Mouse (Mus musculus): ENCODE data around the gene Nova2.

Nova2 gene

DNA sequence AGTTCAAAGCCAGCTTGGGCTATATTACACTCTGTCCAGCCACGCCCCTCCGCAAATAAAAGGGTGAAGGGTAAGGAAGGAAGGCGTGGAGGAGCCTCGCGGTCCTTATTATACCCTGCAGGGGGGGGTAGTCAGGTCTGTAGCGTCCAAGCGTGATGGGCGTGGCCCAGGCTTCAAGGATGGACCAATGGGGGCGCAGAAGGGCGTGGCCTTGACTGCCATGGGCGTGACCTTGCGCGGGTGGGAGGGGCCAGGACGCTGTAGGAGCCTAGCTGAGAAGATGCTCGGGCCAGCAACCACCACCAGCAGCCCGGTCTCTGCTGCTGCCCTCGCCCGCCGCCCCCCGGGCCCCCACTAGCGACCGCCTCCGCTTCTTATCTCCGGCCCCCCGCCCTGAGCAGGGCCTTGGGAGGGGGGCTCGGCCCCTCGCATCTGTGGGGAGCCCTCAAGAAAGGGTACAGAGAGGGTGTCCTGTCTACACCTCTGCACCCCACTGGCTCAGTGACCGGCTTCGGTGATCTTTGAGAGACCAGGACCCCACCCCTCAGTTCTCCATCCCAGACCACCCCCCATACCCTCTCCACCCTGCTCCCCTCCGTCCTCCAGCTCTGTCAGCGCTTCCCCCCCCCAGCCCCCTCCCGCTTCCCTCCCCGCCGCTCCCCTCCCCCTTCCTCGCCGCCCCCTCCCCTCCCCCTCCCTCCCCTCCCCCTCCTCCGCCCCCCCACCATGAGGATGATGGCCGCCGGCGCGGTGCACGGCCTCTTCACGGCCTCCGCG is at the start of gene Nova2:
TSS of gene Nova2 (plus strand) at position 727 of the 777 bp plus-strand sequence.
- DNase-seq = peak; percentile 40

DNA sequence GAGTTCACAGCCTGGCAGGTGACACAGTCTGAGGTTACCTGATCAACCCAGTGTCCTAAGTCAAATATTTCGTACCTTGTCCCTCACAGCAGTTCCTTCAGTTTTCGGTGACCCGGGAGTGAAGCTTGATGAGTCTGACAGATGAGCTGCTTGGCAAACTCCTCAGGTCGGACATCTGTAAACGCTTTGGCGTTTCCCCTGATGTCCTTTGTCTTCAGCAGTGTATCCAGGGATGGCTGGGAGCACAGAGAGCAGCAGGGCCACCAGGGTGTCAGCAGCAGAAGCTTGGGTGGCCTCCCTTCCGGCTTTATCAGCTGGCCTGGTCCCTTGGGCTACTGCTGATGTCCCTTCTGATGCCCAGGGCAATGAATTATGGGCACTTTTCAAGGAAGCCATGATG is 47.0 kb upstream of the Nova2 start:
- DNase-seq = no peak

DNA sequence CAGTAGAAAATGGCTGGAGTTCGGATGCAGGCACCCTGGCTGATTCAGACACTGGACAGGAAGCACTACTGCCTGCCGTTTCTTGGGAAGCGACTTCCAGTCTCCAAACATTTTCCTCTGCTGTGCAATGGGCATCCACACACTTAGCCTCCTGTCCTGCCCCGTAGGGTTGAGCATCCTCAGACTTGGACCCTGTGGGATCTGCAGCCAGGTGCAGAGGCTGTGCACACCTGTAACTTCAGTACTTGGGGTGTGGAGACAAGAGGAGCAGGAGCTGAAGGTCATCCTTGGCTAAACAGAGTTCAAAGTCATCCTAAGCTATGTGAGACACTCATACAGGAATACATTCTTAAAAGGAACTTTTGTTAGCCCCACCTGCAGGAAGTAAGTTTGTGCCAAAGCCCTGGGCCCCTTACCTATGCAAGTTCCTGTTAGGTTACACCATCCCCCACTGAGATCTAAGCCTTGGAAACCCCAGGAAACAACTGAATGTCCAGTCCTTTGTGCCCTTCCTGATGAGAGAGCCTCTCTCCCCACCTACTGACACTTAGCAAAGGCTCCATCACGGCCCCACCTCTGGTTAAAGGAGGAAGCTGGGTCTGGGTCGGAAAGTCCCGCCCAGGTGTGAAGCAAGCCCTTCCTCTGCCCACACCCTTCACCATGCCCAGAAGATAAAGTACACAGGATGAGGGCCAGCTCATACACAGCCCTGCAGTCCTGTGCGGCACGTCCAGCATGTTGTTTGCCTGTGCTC is 41.5 kb upstream of the Nova2 start:
- DNase-seq = no peak

DNA sequence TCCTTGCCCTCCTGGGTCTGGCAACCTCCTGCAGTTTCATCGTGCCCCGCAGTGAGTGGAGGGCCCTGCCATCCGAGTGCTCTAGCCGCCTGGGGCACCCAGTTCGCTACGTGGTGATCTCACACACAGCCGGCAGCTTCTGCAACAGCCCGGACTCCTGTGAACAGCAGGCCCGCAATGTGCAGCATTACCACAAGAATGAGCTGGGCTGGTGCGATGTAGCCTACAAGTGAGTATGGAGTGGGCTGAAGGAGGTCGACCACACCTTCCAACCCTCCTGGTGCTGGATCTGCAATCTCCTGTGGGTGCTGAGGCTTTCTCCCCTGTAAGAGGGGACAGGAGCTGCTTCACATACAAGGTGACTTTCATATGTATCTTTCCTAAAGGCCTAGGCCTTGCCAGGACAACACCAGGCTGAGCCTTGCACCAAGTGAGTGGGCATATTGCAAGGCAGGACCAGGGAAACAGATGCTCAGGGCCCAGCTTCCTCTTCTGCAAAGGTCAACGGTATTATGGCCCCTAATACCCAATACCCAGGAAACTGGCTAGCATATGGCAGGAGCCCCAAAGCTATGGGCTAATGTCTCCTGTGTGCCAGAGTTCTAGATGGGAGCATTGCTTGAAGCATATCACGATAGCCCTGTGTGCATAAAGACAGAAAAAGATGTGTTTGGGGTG is 40.8 kb upstream of the Nova2 start:
- no peak for DNase-seq

DNA sequence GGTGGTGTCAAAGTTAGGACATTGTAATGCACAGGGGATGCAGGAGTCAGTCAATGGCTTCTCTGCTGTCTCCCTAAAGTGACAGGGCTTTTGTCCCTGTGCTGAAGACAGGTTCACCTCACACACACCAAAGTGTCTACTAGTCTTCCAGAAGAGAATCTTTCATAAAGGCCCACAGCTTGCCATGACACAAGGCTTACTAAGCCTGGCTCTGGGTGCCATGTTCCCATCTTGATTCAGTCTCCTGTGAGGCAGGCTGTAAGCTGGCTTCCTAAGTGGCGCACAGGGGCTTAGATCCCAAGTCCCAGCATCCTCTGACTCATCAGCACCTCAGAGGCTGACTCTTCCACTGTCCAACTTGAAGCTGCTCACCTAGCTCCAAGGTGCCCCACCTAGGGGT is 38.7 kb upstream of the Nova2 start:
- DNase-seq = no peak

DNA sequence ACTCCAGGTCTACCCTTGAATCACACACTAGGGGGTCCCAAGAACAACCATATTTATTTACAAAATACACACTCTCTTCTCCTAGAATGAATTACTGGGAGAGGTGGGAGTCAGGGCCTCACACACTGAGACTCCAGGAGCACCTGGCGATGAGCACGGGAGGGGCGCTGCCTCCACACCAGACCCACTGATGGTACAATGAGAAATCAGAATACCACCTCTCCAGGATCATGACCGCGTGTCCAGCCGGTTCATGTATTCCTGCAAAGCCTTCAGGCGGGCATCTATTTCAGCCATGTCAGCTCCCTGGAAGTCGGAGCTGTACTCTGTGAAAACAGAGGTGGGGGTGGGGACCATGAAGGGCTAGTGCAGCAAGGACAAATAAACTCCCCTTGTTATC is 34.8 kb upstream of the Nova2 start:
- DNase-seq = no peak

DNA sequence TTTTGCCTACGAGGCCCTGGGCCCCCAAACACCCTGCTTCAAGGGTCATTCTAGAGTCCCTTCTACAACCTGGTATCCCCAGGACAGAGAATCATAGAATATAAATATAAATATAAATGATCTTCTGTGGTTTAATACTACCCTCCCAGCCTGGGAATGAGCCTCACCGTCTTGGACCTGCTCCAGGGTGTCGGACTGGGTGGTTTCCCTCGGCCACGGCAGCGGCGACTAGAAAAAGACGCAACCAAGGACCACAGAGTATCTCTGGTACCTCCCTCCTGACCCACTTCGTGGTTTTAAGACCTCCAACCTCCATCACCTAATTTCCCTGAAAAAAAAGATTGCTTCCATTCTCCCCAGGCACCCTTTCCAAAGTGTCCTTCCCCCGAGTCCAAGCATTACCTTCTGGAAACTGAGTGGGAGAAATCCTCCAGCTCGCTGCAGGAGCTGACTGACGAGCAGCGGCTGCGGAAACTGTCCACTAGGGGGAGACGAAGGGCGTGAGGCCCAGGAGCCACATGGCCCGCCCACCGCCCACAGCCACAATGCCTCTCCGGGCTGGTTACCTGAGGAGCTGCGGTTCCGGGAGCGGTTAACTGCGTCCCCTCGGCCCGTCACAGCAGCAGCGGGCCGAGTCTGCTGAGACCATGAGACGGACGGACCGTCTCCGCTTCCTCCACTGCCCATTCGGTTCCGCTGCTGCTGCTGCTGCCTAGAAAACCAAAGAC is 33.7 kb upstream of the Nova2 start:
- peak; percentile 85 for DNase-seq

DNA sequence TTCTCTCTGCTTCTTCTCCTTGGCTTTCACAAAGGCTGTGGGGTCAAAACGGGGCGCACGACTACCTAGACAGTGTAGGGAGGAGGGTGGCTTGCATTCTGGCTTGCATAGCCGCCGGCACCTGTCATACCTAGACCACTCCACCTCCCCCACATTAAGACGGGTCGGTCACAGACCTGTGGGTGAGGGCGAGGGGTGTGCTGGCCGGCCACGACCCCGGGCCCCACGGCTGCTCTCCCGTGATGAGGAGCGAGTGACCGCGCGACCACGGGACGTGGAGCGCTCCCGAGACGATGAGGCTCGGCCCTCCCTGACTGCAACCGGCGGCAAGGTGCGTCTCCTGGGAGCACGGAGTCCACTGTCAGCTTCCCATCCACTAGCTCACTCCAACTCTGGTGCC is 32.7 kb upstream of the Nova2 start:
- DNase-seq = no peak

DNA sequence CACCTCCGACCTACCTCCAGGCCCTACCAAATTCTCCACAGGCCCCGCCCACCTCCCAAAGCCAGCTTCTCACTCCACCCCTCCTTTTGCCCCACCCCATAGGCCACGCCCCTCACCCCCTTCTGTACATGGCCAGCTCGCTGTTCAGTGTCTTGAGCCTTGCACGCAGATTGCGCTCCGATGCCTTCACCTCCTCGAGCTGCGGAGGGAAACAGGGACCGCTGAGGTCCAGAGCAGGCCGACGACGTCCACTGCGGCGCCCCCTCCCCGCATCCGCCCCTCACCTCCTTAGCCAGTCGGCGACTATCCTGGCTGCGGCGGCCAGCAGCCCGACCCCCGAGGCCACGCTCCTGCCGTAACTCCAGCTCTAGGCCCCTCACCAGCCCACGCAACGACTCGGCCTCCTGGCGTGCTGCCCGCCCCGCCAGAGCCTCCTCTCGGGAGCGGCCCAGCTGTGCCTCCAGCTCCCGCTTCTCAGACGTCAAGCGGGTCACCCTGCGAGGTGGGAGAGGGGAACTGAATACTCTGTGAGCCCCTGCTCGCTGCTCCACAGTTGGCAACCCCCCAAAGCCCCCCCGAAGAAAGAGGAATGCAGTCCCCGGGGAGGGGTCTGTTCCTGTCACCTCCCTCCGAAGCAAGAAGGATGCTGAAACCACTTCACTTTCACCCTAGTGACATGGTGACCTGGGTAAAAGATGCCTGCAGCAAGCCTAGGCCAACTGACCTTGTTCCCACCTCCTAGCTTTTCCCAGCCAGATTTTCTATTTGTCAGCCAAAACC is 31.8 kb upstream of the Nova2 start:
- DNase-seq = peak; percentile 31

DNA sequence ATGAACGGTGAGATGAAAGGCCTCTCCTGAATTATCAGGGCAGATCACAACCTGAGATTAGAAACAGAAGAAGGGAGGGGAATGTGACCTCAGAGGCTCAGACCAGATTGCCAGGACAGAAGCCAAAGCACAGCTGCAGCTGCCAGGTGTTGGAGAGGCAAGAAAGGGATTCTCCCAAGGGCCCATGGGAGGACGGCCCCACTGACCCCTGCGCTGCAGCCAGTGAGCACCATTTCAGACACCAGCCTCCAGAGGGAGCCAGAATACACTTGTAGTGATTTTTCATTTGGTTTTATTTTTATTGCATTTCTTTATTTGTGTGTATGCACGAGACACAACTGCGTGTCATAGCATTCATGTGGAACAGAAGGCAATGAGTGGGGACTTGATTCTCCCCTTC is 29.2 kb upstream of the Nova2 start:
- DNase-seq = no peak

DNA sequence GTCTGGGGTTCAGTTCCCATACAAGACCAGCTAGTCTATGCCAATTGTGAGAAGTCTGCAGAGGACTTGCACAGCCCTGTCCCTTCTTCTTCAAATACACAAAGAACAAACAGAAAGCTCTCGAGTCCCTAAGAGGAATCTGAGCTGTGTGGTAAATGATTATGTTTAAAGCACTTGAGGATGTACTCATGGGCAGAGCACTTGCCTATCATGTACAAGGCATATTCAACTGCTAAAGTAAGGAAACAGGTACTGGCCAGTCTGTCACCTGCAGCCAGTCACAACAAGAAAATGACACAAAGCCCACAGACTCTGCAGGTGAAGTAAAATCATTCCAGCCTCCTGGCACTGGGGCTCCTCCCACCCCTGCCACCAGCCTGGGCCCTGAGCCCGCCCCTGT is 25.2 kb upstream of the Nova2 start:
- no peak for DNase-seq

DNA sequence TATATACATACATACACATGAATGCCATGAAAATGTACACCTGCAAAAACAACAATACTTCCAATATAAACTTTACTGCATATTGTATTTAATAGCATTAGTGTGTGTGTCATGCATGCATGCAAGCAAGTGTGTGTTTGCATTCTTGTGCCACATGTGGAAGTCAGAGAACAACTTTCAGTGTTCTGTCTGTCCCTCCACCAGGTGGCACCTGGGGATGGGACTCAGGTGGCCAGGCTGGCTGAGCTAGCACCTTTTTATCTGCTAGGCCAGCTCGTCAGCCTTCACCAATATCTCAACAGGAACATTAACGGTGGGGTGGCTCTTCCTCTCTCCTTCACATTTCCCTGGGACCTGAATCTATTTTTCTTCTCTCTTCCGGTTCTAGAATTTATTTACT is 23.2 kb upstream of the Nova2 start:
- DNase-seq = no peak

DNA sequence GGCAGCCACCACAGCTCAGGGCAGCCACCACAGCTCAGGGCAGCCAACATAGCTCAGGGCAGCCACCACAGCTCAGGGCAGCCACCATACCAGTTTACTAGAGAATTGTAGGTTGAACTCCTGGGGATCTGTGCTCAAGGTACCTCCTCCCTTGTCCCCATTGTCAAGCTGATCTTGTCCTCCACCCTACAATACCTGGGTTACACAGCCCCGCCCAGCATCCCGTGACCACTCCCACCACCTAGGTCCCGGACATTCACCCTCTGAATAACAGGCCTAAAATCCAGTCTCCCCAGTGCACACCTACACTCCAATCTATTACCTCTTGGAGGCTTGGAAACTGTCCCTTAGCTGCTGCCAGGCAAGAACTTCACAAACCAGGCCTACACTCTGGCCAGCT is 20.7 kb upstream of the Nova2 start:
- DNase-seq = no peak

DNA sequence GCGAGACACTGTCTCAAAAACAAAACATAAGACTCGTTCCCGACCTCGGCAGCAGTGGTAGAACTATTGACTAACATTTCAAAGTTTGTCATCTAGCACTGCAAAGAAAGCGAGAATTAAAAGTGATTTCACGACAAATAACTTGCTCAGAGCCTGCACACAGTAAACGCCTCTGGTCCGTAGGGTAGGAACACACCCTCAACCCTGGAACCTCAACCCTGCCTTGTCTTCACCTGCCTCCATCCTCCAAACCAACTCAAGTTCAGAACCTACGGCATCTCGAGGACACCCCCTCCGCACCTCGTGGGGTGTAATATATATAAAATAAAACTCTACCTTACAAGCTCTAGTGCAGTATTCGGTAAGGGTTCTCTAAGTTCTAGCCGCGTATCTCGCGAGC is 15.9 kb upstream of the Nova2 start:
- DNase-seq = no peak

DNA sequence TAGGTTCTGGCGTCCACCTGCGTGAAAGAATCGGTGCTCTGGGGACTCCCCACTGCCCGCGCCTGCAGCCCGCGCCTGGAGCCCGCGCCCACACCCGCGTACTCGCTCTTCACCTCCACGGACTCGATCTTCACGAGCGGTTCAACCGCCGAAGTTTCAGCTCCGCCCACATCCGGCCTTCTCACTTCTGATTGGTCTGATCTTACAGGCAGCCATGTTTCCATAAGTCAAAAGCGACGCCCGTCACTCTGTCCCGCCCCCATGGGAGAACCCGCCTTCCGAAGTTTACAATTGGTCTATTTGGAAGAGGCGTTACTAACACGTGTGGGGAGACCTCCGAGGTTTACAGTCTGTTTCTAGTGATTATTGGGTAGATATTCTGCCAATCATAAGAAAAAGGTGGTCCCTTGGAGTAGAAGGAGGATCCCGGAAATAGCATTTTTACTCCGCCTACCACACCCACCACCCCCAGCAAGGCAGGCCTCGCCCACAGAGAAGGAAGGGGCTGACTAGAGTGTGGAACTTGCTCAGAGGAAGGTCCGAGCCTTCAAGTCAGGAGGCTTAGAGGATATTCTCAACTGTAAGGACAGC is 15.4 kb upstream of the Nova2 start, which contains the start of gene Ccdc61:
TSS of gene Ccdc61 (minus strand) at position 175 of the 591 bp plus-strand sequence.
- DNase-seq = peak; percentile 98

DNA sequence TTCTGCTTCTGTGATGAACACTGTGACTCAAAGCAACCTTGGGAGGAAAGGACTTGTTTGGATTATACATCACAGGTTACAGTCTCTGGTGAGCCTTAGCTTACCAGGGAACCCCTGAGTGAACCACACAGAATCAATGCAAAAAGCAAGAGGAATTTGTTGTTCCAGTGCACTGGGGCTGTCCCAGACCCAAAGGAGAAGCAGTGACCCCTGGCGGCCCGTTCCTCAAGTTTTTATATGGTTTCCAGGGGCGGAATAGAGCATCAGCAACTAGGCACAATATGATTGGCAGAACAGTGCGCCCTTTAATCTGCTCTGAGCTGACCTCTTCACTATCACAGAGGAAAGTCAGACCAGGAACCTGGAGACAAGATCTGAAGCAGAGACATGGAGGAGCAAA is 9.4 kb upstream of the Nova2 start:
- no peak for DNase-seq

DNA sequence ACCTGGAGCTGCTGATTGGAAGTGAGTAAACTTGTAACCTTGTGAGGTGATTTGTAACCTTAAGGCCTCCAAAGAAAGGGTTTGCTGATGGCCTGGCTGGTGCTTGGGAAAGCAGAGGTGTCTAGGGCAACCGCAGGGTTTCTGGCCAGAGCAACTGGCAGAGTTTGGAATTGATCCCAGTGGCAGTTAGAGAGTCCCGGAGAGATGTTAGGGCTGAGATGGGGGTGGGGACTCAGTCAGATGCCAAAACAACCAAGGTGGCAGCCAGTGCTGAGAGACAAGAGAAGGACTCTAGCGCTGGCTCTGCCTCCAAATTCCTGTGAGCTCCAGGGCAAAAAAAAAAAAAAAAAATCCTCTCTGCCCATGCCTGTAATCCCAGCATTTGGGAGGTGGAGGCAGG is 7.8 kb upstream of the Nova2 start:
- DNase-seq = no peak

DNA sequence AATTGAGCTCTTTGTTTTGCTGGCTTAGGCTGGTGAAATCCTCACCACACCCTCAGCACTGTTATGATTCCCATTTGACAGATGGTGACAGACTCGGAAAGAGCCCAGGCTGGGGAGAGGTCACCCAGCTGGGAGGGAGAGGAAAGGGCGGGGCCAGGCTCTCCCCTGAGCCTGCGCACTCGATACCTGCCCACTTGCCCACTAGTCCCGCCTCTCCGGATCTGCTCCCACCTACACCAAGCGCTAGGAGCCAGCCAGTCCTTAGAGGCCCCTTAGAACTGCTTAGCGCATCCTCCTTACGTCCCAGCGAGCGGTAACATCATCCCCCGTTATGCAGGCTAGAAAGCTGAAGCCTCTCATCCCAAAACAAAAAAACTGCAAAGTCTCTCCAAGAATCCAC is 4.6 kb upstream of the Nova2 start:
- DNase-seq = peak; percentile 42

DNA sequence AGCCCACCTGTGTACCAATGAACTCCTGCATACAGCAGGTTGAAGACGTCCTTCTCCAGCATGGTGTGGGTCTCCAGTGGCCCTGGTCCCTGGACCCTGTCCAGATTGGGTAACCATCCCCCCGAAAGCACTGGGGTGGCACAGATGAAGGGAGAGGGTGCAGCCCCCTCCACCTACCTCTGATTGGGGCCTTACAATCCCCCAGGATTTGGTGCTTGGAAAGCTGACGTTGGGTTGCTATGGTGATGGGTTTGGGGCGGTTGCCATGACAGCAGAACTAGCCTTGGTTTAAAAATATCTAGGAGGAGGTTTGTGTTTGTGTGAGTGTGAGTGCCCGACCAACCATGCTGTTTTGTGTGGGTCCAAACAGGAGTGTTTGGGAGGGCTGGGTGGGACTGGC is 2.9 kb upstream of the Nova2 start:
- no peak for DNase-seq

DNA sequence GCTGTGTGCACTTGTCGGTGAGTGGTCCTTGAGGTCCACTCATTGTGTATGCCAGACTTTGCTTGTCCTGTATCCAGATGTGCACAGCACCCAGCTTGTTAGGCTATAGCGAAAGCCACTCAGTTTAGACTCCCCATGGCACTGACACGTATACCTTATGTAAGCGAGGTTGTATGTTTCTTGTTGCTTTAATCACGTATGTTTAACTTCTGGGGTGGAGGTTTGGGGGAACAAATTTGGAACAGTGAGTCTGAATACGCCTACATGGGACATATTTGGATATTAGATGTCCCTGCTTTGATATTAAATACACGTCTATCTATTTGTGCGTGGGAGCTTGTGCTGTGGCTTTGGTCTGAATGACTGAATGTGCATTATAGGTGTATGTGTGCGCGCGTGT is 2.4 kb upstream of the Nova2 start:
- no peak for DNase-seq

DNA sequence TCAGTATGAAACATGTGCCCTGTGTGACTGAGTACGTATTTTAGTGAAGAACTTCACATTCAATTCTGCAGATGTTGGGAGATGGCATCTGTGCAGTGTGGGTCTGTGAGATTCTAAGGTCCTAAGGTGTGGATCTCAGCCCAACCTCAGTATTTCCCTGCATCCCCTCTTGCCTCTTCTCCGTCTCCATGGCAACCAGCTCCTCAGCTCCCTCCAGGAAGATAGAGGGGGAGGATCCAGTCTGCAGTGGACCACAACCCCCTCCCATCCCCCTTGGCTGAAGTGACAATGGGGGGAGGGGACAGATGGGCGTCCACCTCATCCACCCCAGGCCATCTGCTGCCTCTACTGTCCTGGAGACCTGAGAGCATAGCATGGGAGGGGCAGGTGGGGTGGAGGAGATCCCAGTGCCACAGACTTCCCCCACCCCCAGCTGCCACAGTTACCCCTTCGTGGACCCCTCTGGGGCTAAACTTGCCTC is 1.9 kb upstream of the Nova2 start:
- DNase-seq = no peak

DNA sequence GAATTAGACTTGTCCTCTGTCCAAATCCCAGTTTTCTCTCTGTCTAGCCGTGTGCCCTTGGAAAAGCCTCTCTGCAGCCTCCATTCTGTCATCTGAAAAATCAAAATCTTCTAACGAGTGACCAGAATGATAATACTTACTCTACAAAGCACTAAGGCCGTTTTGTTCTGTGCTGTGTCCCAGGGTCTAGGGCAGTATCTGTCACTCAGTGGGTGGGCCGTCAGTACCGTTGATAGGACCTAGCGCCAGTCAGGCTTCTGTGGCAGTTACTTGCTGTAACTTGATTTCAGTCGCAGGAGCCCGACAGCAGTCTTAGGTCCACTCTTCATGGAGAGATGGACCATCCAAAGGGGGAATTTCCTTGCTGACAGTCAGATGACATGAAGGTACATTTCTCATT is 1.4 kb upstream of the Nova2 start:
- no peak for DNase-seq

Measured in thymus, postnatal 25 days (tissue).